Mouse (Mus musculus) right cerebral cortex, adult 18-20 months (tissue): ENCODE measurements around the gene Itpkb.

Experiments used
- DNase-seq: peaks from one replicate; pipeline ENCODE4 v3.0.0; 2022; ENCODE audit warnings: mixed read lengths

Itpkb gene

GRCm38 (mm10) chr1:180422076-180422828 lies 92.0 kb downstream of the Itpkb start:
- peak; percentile 73 for DNase-seq

GRCm38 (mm10) chr1:180423008-180423639 lies 92.8 kb downstream of the Itpkb start:
- DNase-seq: no peak

DNA sequence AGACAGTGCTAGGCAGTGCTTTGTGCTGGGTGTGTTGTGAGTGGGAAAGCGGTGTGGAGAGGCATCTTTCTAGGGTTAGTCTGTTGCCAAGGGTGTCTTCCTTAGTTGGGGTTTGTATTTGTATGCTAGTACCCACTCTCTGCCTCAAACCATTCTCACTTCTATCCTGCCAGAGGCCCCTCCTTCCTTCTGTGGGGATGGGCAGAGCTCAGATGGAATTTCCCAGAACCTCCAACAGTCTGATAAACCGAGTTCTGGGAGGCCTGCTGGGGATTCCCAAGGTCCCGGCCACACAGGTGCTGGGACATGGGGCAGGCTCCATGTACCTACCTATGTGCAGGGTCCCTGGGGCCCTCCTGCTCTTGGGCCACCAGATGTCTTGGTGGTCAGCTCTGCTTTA lies 93.6 kb downstream of the Itpkb start:
- DNase-seq: no peak

- no peak for DNase-seq
These were observed 96.1 kb downstream of the Itpkb start for GRCm38 (mm10) chr1:180426405-180426804.

DNA sequence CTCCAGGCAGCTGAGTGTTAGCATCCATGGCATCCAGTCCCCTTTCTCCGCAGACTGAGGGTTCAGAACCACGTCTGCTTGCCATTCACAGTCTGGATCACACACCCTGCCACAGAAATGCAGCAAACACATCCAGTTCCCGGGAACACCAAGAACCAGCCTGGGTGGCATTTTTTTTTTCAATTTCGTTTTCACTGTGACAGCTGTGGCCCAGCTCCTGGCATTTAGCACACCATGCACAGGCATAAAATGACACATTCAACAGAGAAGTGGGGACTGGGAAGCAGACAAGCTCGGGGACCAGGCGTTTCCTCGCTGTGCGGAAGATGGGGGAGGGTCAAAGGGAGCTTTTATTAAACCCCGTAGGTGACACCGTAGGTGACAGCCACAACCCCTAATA lies 97.4 kb downstream of the Itpkb start:
- peak; percentile 73 for DNase-seq

- DNase-seq: peak; percentile 67
These were observed 97.9 kb downstream of the Itpkb start for GRCm38 (mm10) chr1:180428101-180428712.

DNA sequence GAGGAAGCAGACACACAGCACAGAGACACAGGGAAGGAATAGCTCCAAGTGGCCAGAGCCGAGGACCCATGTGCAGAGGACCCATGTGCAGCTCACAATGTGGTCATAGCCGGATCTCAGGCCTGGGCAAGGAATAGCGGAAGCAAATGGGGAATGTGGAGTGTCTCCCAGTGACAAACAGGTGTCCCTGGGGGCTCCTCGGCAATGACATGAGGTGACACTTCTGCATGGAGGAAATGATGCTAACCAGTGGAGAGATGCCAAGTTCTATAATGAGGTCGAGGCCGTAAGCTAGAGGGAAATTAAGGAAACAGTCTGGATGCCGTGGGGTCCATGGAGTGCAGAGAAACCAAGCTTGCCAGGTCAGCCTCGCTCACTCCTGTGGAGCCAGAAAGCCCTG lies 98.6 kb downstream of the Itpkb start:
- no peak for DNase-seq

DNA sequence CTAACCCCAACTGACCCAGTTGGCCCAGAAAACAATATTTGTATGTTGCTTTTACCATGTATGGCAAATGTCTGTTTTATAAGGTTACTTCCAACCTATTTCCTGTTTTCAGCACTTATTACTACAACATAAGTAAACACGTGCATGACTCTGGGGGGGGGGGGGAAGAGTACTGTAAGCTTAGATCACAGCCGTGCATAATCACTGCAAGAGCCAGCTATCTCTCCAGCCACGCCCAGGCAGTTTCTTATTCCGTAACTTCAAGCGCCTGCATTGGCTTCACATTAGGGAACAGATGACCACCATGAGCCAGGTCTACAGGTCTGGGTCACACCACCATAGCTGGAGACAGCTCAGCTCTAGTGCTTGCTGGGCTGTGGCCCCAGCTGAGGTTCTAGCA lies 99.5 kb downstream of the Itpkb start:
- no peak for DNase-seq

DNA sequence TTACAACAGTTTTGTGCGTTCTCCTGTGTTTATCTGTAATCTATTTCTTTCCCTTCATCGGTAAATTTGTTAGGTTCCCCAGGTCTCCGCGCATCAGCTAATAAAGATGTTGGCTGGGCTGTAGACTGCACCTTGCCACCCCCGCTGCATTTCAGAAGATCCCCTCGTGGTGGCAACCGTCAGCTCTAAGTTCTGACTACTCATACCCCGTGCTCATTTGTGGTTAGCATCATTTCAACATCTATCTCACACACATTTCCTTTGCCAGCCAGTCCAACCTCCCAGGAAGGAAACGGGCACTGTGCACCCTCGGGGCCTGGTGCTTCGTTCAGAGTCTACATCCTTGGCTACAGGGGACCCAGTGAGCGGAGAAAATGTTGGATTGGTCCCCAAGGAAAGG lies 101.5 kb downstream of the Itpkb start:
- peak; percentile 51 for DNase-seq

DNA sequence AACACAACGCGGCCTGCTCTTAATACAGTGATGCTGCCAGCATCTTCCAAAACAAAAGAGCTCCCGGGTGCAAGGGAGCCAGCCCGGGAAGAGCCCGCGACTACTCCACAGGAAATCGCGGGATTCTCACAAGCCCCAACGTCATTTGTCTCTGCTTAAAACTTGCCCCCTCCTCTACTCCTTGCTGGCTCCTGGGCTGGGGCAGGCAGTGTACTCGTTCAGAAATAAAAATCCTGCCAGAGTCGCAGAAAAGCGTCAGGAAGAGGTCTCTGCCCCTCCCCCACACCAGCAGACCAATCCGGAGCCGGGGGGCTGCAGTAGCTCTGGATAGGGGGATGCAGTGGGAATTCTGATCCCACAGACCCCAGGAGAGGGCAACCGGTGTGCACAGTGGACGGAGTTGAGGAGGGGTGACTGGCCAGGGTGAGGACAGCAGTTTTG lies 102.8 kb downstream of the Itpkb start:
- DNase-seq: no peak

DNA sequence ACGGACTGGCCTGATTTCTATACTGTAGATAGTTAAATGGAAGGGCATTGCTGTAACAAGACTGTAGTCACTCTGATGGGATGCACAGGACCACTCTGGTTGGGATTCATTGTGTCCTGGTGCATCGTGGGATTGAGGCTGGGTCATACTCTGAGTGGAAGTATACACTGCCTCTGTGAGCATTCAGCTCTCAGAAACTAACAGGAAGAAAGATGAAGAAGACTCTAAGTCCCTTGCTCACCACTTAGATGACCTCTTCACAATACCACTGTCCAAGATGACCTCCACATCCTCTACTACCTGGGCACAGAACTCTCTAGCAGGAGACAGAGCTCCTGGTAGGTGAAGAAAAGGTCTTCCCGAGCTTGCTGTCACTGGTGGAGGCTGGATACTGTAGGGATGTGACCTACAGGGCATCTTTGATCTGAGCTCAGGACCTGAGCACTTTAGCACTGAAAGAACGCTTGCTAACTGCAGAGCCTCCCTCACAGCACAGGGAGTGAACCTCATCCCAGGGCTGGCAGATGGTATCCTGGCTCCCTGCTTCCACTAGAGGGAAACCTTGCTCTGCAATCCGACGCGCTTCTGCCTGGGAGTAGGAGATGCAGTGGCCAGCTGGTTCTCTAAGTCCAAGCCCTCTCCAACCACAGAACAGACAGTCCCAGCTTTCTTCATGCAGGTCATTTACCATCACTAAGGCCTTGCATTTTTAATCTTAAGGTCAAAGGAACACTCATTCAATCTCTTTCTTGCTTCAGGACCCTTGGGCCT lies 103.7 kb downstream of the Itpkb start:
- peak; percentile 75 for DNase-seq

GRCm38 (mm10) chr1:180434925-180435324 lies 104.6 kb downstream of the Itpkb start:
- no peak for DNase-seq

DNA sequence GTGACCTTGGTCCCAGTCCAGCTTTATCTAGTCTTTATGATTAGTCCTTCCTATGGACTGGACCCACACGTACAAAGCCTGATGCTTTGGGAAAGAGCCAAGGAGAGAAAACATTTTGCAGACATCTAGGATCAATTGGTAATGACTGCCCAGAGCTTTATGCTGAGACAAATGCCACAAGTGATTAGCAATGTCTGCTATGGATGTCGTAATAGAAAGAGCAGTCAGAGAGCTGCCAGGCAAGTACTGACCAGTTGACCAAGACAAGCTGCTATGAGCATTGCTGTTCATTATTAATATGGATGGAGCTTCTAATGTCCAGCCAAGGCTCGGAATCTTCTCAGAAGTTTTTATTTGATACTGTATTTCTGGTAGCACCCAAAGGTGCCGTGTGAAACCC lies 109.2 kb downstream of the Itpkb start:
- DNase-seq: no peak

DNA sequence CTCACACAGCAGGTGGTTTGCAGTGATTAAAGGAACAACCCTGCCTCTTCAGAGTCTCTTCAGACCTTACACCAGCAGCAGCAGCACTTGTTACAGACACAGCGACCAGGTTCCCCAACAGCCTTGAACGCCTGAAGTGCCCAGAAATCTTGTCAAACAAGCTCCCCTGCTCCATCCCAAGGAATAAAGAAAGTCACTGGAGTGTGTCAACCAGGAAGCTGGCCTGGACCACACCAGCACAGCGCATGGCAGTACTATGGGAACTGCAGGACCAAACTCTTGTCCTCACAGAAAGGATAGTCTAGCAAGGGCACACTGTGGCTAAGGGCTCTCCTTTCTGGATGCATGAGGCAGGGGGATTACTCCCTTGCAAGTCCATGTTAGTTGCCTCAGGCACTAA lies 114.1 kb downstream of the Itpkb start:
- DNase-seq: no peak

- no peak for DNase-seq
These were observed 119.4 kb downstream of the Itpkb start for GRCm38 (mm10) chr1:180449641-180450040.

- DNase-seq: no peak
These were observed 128.0 kb downstream of the Itpkb start for GRCm38 (mm10) chr1:180458274-180458673.

GRCm38 (mm10) chr1:180458680-180459079 lies 128.4 kb downstream of the Itpkb start:
- no peak for DNase-seq

- no peak for DNase-seq
These were observed 130.4 kb downstream of the Itpkb start for GRCm38 (mm10) chr1:180460721-180461120.

DNA sequence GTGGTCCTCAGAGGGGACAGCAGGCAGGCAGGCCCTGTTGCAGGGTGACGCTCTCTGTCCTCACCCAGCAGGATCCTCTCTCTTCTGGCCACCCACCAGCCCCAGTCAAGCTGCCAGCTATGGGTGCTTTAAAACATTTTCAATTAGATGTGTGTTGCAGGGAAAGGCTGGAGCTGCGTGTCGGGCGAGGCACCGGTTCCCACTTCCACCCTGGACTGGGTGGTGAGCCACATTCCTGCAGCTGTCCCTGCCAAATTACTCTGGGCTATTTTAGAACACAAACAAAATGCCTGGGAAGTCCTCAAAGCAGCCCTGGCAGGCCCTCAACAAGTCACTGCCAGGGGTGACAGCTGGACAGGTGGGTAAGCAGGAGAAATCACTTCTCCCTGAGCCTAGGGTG lies 132.1 kb downstream of the Itpkb start:
- DNase-seq: peak; percentile 54

DNA sequence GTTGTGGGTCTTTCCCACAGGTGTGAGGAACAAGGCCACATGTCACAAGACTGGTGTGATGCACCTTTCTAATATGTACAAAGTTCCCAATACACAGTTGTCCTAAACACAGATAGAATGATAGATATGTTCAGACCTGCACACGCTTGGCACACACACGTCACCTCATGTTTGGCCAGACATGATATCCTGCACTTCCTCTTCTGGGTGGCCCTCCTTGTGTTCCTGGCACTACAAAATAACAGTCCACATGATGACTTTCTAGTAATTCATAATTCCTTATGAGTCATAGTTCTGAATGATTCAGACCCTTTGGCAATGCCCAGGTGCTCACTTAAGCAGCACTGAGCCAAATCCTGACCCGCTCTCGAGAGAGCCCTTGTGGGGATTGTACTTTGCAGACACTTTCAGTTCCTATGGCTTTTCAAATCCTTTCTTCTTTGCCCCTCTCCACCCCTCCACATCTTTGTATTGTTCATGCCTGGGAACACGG lies 132.7 kb downstream of the Itpkb start:
- DNase-seq: no peak

DNA sequence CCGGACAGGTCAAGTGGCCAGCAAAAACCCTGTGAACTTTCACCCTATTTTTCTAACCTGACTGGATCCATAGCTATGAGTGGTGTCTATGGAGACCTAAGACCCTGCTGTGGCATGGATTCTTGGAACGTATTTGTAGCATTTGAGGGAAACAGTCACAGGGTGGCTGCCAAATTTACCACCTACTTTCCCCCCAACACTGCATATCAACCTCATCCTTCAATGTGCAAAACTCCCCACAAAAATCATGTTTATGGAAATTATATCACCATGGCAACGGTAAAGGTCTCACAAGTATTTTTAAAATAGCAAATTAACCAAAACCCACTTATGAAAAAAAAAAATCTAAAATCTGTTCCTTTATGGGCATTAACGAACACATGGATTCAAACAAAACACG lies 134.1 kb downstream of the Itpkb start:
- no peak for DNase-seq

- DNase-seq: peak; percentile 82
These were observed 135.3 kb downstream of the Itpkb start for GRCm38 (mm10) chr1:180465620-180466019.

GRCm38 (mm10) chr1:180468004-180468403 lies 137.7 kb downstream of the Itpkb start:
- no peak for DNase-seq
